Mouse (Mus musculus): ENCODE results near the gene Bco1.

Gene Bco1

GRCm38 (mm10) chr8:117156149-117156548 is 60.5 kb downstream of the Bco1 start:
- DNase-seq, result no peak

- peak in 1 of 2 experiments; percentile 7 for DNase-seq
Measured at GRCm38 (mm10) chr8:117156866-117157768, 61.5 kb downstream of the Bco1 start.

- DNase-seq, result peak; percentile 97 to 98
Measured at GRCm38 (mm10) chr8:117157769-117158091, 62.1 kb downstream of the Bco1 start.

- DNase-seq, result peak; percentile 53 to 61
Measured at GRCm38 (mm10) chr8:117158135-117158761, 62.6 kb downstream of the Bco1 start, which contains the start of gene Gan. TSS of gene Gan (plus strand) at chr8:117158135.

GRCm38 (mm10) chr8:117159031-117159430 is 63.4 kb downstream of the Bco1 start:
- no peak for DNase-seq

GRCm38 (mm10) chr8:117164912-117165311 is 69.3 kb downstream of the Bco1 start:
- DNase-seq, result no peak

GRCm38 (mm10) chr8:117165542-117165941 is 69.9 kb downstream of the Bco1 start:
- DNase-seq, result no peak

- no peak for DNase-seq
Measured at GRCm38 (mm10) chr8:117166515-117166914, 70.9 kb downstream of the Bco1 start.

- no peak for DNase-seq
Measured at GRCm38 (mm10) chr8:117167243-117167883, 71.7 kb downstream of the Bco1 start.

GRCm38 (mm10) chr8:117168378-117168777 is 72.7 kb downstream of the Bco1 start:
- DNase-seq, result no peak

- no peak for DNase-seq
Measured at GRCm38 (mm10) chr8:117171826-117172225, 76.2 kb downstream of the Bco1 start.

GRCm38 (mm10) chr8:117172904-117173303 is 77.2 kb downstream of the Bco1 start:
- DNase-seq, result no peak

- DNase-seq, result no peak
Measured at GRCm38 (mm10) chr8:117173690-117174089, 78.0 kb downstream of the Bco1 start.

GRCm38 (mm10) chr8:117174536-117174935 is 78.9 kb downstream of the Bco1 start:
- DNase-seq, result no peak

- no peak for DNase-seq
Measured at GRCm38 (mm10) chr8:117176308-117176707, 80.7 kb downstream of the Bco1 start.

GRCm38 (mm10) chr8:117177236-117177635 is 81.6 kb downstream of the Bco1 start:
- no peak for DNase-seq

GRCm38 (mm10) chr8:117178039-117178438 is 82.4 kb downstream of the Bco1 start:
- DNase-seq, result peak in 1 of 2 experiments; percentile 8

- DNase-seq, result no peak
Measured at GRCm38 (mm10) chr8:117178676-117179075, 83.0 kb downstream of the Bco1 start.

- DNase-seq, result peak; percentile 16 to 21
Measured at GRCm38 (mm10) chr8:117182746-117183145, 87.1 kb downstream of the Bco1 start.

Measured in B cell, adult 2 months (primary cell).